Mouse (Mus musculus) layer of hippocampus, adult 2 months (tissue): ENCODE results near the gene Ptgis. TPM values are rescaled to one million over a fixed set of nuclear protein-coding genes. Genes with fewer than 3 reads are reported as not detected.
A peak's percentile ranks its signal among the peaks of the same experiment; 100 is the strongest.

ENCODE experiments used
- DNase-seq, 2 experiments: peaks; one replicate each; pipeline ENCODE4 v3.0.0; 2022; ENCODE audit warnings: low spot score in 2 of 2
- H3K27ac ChIP-seq: fragments of 200-600 bp; 2 replicates; pipeline ENCODE4 v1.8.1; 2022
- H3K4me3 ChIP-seq: fragments of 200-600 bp; 2 replicates; pipeline ENCODE4 v1.8.1; 2022; ENCODE audit warnings: mild to moderate bottlenecking
- CTCF ChIP-seq: fragments of 200-600 bp; conservative IDR thresholded peaks from 2 replicates; pipeline ENCODE4 v1.8.1; 2022; ENCODE audit warnings: antibody characterized with exemption, mild to moderate bottlenecking, moderate library complexity
- total RNA-seq, 2 experiments: library from RNA; stranded (reverse); gene quantifications; 2 replicates each; pipeline ENCODE4 v1.2.3; 2021

The Ptgis gene
- total RNA-seq, 2 experiments from 2014 or later: 0.72 to 0.81 TPM

DNA sequence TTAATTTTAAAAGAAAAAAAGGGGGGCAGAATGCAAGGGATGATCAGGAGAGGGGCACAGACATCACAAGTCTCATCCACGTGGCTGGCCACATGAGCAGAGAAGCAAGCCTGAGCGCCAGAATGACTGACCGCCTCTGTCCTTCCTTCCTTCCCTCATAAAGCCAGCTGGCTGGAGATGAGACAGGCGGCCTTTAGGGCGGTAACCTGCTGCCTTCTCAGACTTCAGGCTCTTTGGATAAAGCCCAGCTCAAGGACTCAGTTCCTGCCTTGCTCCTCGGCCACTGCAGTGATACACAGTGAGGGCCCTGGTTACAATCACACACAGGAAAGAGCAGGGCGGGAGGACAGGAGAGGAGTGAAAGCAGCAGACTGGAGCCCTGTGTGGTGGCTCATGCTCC, 13.8 kb upstream of the Ptgis start:
- TF ChIP-seq CTCF: no peak
- no peak for DNase-seq
- Histone ChIP-seq H3K27ac (no peak overlapping the region), H3K4me3 (no peak overlapping the region)

DNA sequence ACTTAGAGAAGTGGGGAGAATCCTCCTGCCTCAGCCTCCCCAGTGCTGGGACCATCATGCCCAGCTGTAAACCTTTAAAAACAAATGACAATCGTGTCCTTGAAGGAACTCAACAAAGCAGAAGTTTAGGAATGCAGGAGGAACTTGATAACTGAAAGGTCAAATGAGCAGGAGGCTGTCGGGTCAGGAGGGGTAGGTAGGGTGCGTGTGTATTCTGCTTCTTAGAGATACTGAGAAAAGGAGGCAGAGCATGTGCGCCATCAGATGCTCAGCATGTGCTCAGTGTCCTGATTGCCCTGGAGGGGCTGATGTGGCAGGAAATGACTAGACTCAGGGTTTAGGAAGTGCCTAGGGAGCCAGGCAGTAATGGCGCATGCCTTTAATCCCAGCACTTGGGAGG, 13.1 kb upstream of the Ptgis start:
- DNase-seq: no peak
- no peak for TF ChIP-seq CTCF
- Histone ChIP-seq H3K4me3 (no peak overlapping the region), H3K27ac (no peak overlapping the region)

DNA sequence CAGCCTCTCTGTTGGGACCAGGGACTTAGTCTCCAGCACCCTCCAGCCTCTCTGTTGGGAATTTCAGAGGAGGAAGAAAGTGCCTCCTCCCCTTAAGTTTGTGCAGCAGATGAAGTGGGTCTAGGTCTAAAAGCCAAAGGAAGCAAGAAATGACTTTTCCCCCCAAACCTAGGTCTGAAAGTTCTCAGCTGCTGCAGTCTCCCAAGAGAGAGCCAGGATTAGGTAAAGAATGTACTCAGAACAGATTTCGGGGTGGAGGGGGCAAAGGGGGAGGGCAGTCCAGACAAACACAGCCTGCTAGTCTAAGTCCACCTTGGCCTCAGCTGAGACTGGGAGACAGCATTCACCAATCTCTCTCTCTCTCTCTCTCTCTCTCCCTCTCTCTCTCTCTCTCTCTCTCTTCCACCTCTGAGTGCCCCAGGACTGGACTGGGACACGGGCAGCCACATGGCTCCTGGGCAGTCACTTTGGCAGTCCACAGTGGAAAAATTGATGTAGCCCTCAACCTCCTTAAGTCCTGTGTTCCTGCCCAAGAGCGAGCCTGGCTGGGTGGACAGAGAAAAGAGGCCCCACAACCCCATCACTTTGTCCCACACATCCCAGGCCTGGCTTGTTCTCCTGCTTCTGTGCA, 11.8 kb upstream of the Ptgis start:
- no peak for DNase-seq
- no peak for TF ChIP-seq CTCF

DNA sequence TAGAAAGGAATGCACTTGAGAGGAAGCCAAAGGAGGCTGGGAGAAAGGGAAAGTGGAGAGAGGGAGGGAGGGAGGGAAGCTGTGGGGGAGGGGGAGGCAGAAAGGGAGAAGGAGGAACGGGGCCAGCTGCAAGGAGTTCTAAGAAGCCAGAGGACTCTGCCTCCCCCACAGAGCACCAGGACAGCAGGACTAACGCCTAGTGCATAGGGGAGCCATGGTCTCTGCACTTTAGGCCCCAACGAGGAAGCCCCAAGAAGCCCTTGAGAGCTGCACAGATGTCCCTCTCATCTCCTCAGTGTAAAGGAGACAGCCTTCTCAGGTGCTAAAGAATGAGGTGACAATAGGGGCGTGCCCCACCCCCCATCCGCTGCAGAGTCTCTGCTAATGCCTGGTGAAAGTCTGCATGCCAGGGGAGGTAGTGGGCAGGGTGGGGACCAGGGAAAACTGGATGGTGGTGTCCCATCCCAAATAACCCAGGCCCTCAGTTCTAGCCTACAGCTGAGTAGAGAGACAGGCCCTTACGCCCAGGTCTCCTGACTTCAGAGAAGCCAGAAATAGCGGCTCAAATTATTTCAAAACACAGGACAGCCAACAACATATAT, 10.4 kb upstream of the Ptgis start:
- Histone ChIP-seq H3K27ac (no peak overlapping the region), H3K4me3 (no peak overlapping the region)
- TF ChIP-seq CTCF: no peak
- no peak for DNase-seq

More for the DNA sequence above, 11.8 kb upstream of the Ptgis start:
- Histone ChIP-seq H3K27ac (no peak overlapping the region), H3K4me3 (no peak overlapping the region)

DNA sequence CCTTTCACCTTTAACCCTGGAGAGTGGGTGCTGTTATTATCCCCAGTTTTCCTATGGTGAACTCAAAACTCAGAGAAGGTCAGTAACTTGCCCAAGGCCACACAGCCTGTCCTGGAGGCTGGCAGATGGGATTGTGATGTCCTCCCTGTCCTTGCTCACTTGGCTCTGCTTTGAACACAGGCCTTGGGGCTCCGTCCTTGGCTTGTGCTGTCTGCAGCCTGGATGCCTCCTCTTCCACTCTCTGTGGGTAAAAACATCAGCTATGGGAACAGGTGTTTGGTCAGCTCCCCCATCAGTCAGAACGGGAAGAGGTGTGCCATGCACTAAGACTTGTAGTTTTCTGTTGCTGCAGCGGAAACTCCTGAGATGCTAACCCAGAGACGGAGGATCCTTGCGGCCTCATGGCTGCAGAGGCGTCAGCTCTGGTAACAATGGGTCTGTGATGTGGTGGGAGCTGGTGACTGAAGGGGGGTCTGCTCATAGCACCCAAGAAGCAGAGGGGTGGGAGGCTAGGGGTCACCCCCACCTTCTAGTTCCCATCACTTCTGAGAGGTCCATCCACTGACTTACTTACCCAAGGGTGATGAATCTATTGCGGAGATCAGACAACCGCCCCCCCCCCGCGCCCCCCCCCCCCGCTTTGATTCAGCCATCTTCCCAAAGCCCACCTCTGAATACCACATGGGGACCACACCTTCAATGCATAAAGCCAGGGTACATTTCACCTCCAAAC, 9.8 kb upstream of the Ptgis start:
- H3K4me3 ChIP-seq: no peak overlapping the region
- TF ChIP-seq CTCF: no peak
- H3K27ac ChIP-seq: no peak overlapping the region
- DNase-seq: no peak

DNA sequence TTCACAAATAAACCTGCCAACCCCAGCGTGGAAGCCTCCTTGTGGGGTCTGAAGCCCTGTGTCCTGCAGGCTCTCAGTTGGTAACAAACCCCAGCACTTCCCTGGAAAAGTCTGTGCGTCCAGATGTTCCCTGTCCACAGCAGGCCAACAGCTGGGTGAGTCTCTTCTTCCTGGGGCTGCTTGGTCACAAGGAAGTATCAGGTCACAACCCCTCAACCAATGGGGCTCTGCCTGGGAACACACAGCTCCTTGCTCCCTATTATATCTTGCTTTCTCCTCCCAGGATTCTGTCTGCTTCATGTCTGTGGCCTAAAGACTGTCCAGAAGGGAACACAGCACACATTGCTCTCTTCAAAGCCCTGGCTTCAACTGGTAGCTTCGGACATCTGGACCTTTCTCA, 9.2 kb upstream of the Ptgis start:
- Histone ChIP-seq H3K27ac (no peak overlapping the region), H3K4me3 (no peak overlapping the region)
- no peak for TF ChIP-seq CTCF
- no peak for DNase-seq

DNA sequence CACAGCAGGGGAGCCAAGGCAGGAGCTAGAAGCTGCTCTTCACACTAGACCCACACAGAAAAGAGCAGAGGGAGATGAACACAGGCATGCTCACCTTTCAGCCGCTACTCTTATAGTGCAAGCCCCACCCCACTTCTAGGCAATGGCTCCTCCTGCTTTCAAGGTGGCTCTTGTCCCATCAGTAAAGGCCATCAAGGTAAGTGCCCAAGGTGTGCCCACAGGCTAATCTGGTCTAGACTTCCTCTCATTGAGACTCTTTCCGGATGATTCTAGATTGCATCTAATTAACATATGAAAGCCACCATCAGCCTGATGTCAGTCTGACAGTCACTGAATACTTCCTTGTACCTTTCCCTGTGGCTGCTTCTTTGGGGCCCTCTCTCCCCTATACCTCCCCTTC, 7.4 kb upstream of the Ptgis start:
- DNase-seq: no peak
- Histone ChIP-seq H3K4me3 (no peak overlapping the region), H3K27ac (no peak overlapping the region)
- no peak for TF ChIP-seq CTCF

DNA sequence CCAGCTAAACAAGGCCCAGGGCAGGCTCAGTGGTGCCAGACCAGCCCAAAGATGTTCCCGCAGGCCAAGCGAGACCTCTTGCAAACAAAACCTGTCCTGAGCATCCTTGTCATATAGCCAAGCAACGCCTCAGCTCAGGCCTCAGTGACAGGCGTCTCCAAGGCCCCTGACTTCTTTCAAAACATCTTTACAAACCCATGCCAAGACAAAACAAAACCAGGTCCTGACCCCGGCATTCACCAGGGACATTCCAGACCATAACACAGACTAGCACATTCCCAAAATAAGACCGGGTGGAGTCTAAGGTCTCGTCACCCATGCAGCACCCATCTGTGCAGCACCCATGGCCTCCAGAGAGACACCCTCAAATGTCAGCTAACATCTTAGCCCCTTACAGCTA, 6.3 kb upstream of the Ptgis start:
- Histone ChIP-seq H3K4me3 (no peak overlapping the region), H3K27ac (no peak overlapping the region)
- no peak for DNase-seq
- TF ChIP-seq CTCF: no peak

DNA sequence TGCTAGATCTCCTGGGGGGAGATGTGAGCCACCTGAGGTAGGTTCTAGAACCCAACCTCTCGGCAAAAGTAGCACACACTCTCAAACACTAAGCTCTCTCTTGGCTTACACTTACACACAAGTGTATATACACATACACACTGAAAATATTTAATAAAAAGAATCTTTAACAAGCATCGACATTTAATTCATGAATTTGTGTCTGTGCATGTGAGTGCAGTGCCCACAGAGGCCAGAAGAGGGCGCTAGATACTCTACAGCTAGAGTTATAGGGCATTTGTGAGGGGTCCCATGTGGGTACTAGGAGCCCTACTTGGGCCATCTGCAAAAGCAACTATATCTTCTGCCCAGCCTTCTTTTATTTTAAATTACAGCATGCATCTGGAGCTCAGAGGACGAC, 4.5 kb upstream of the Ptgis start:
- peak; percentile 59 for TF ChIP-seq CTCF
- no peak for DNase-seq
- no peak overlapping the region for H3K4me3 ChIP-seq

DNA sequence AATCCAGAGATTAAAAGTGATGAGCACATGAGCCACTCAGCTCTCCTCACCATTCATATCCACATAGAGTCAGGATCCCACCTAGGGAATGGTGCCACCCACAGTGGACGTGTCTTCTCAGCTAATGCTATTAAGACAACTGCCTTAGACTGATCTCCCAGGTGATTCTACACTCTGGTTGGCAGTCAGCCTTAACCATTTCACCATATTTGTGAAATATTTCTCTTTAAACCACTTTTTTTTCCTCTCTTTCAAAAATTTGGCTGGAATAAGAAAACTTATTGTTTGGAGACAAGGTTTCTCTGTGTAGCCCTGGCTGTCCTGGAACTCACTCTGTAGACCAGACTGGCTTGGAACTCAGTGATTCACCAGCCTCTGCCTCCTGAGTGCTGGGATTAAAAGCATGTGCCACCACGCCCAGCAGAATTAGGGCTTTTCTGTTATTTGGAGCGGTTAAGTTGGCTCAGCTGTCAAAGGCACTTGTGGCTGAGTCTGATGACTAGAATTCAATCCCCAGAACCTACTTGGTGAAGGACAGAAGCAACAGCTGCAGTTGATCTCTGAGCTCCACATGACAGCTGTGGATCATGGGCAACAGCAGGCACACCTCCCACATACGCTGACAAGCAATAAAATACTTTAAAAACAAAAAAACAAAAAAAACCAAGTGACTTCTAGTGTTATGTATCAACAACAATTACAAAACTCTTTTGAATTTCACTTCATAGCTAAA, 3.6 kb upstream of the Ptgis start:
- no peak overlapping the region for H3K27ac ChIP-seq
- H3K4me3 ChIP-seq: no peak overlapping the region
- no peak for DNase-seq
- no peak for TF ChIP-seq CTCF

More for the DNA sequence above, 4.5 kb upstream of the Ptgis start:
- H3K27ac ChIP-seq: no peak overlapping the region

DNA sequence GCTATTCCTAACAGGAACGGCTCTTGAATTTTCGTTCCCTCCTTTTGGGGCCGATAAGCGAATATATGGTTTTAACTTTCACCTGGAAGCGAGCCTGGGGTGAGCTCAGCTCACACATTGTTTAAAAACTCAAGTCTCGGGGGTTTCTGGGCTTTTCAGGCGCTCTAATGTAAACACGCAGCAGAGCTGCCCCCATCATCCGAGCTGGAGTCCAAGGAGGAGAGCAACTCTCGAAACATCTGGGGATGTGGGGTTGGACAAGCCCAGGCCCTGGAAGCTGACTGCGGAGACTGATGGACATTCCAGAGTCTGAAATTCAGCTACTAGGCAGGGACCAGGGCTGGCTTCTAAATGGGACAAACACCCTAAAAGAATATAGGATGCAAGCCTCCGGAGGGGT, 1.1 kb downstream of the Ptgis start:
- Histone ChIP-seq H3K4me3 (no peak overlapping the region), H3K27ac (no peak overlapping the region)
- no peak for DNase-seq
- TF ChIP-seq CTCF: no peak

DNA sequence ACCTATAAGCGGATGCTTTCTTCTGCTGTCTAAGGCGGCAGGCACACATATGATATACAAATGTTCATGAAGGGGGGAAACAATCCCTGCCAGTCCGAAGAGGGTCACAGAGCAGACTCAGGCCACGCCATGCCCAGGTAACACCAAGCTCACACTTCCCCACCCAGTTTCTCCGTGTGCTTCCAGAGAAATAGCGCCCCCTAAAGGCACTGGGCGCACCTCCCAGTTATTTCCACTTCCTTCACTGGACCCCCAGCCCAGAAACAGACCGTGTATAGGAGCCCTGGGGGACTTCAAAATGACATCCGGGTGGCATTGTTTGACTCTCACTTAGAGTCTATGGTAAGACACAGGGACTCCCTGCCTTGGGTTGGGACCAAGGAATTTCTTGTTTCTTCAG, 3.2 kb downstream of the Ptgis start:
- TF ChIP-seq CTCF: peak; percentile 35
- DNase-seq: no peak

DNA sequence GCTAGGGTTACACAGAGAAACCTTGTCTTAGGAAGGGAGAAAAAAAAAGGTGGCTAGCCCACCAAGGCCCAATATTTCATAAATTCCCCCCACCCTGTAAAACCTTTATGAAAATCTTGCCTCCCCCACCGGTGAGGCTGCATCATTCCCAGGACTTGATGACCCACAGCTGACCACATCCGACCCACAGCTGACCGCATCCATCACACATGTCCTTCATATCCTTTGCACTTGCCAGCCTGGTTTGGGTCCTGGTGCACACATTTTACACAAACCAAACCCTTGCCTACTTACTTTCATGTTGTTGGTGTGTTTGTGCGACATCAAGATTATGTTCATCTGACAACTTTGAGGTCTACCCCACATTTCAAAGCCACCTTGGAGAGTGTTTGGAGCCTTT, 4.2 kb downstream of the Ptgis start:
- Histone ChIP-seq H3K4me3 (no peak overlapping the region), H3K27ac (no peak overlapping the region)
- DNase-seq: no peak
- no peak for TF ChIP-seq CTCF

More for the DNA sequence above, 3.2 kb downstream of the Ptgis start:
- no peak overlapping the region for H3K4me3 ChIP-seq
- H3K27ac ChIP-seq: no peak overlapping the region
